Mouse (Mus musculus) embryonic fibroblast, embryonic 13.5 days (primary cell): ENCODE results near the gene Slc10a4. TPM values are rescaled to one million over a fixed set of nuclear protein-coding genes. Genes with fewer than 3 reads are reported as not detected.
"Not testable (repeated sequence)": the region's sequence is repeated elsewhere in the genome, so short reads cannot be mapped to it uniquely, and the experiment has no call there.

ENCODE experiments used
- H3K27ac ChIP-seq: 2 replicates; pipeline ENCODE4 v1.5.1; 2012; ENCODE audit warnings: low read length, control low read depth, inconsistent platforms; ENCODE audit not compliant: insufficient read depth
- H3K4me1 ChIP-seq: 2 replicates; pipeline ENCODE4 v1.6.1; 2011; ENCODE audit warnings: low read length; ENCODE audit not compliant: control insufficient read depth, insufficient read depth
- H3K4me3 ChIP-seq: 2 replicates; pipeline ENCODE4 v1.5.1; 2011; ENCODE audit warnings: mild to moderate bottlenecking, control low read depth, low read length; ENCODE audit not compliant: insufficient read depth
- CTCF ChIP-seq: IDR thresholded peaks from 2 replicates; pipeline ENCODE4 v1.5.1; 2011; ENCODE audit warnings: mild to moderate bottlenecking, control low read depth, low read length, moderate library complexity, borderline replicate concordance; ENCODE audit not compliant: insufficient read depth
- POLR2A ChIP-seq: IDR thresholded peaks from 2 replicates; pipeline ENCODE4 v1.6.1; 2011; ENCODE audit warnings: low read depth, mild to moderate bottlenecking, control low read depth, low read length, moderate library complexity
- polyA plus RNA-seq: library from polyadenylated mRNA; stranded (reverse); fragments of >200 nt; gene quantifications from 2 replicates; pipeline ENCODE4 v1.2.4, GENCODE M21; 2011; ENCODE audit warnings: low read depth; ENCODE audit not compliant: missing spikeins, insufficient read length

The Slc10a4 gene
- polyA plus RNA-seq, 1 experiment: not detected

- no peak for TF ChIP-seq CTCF
- no peak for TF ChIP-seq POLR2A
- H3K27ac ChIP-seq: no peak overlapping the region
- H3K4me3 ChIP-seq: no peak overlapping the region
- H3K4me1 ChIP-seq: no peaks in the 10 kb centered on the region
Measured at GRCm38 (mm10) chr5:72992474-72992873, 14.2 kb upstream of the Slc10a4 start.

GRCm38 (mm10) chr5:72994424-72994823 is 12.3 kb upstream of the Slc10a4 start:
- Histone ChIP-seq H3K4me3 (no peak overlapping the region), H3K4me1 (no peaks in the 10 kb centered on the region), H3K27ac (no peak overlapping the region)
- TF ChIP-seq POLR2A (no peak), CTCF (no peak)

GRCm38 (mm10) chr5:72994928-72995327 is 11.8 kb upstream of the Slc10a4 start:
- no peak for TF ChIP-seq POLR2A
- no peak for TF ChIP-seq CTCF
- Histone ChIP-seq H3K4me3 (no peak overlapping the region), H3K4me1 (no peaks in the 10 kb centered on the region), H3K27ac (no peak overlapping the region)

GRCm38 (mm10) chr5:72995379-72995778 is 11.3 kb upstream of the Slc10a4 start:
- no peak overlapping the region for H3K27ac ChIP-seq
- TF ChIP-seq CTCF (no peak), POLR2A (no peak)
- no peak overlapping the region for H3K4me3 ChIP-seq
- H3K4me1 ChIP-seq: no peaks in the 10 kb centered on the region

- H3K27ac ChIP-seq, H3K4me1 ChIP-seq, H3K4me3 ChIP-seq: not testable (repeated sequence)
Measured at GRCm38 (mm10) chr5:72998546-72998945, 8.1 kb upstream of the Slc10a4 start.

- H3K27ac ChIP-seq: no peak overlapping the region
- no peak for TF ChIP-seq POLR2A
- no peaks in the 10 kb centered on the region for H3K4me1 ChIP-seq
- no peak overlapping the region for H3K4me3 ChIP-seq
Measured at GRCm38 (mm10) chr5:73004046-73004445, 2.6 kb upstream of the Slc10a4 start.

- no peak for TF ChIP-seq POLR2A
- no peak for TF ChIP-seq CTCF
- Histone ChIP-seq H3K27ac (no peak overlapping the region), H3K4me3 (no peak overlapping the region), H3K4me1 (no peaks in the 10 kb centered on the region)
Measured at GRCm38 (mm10) chr5:73007582-73007959, 888 bp downstream of the Slc10a4 start.

- not testable (repeated sequence) for H3K4me3 ChIP-seq, H3K27ac ChIP-seq, H3K4me1 ChIP-seq
Measured at GRCm38 (mm10) chr5:73008230-73008629, 1.5 kb downstream of the Slc10a4 start.

- not testable (repeated sequence) for H3K27ac ChIP-seq, H3K4me1 ChIP-seq
Measured at GRCm38 (mm10) chr5:73011806-73012205, 5.1 kb downstream of the Slc10a4 start.

GRCm38 (mm10) chr5:73012884-73013610 is 6.4 kb downstream of the Slc10a4 start:
- not testable (repeated sequence) for H3K4me1 ChIP-seq, H3K4me3 ChIP-seq, H3K27ac ChIP-seq

More at GRCm38 (mm10) chr5:73011806-73012205, 5.1 kb downstream of the Slc10a4 start:
- H3K4me3 ChIP-seq: not testable (repeated sequence)

GRCm38 (mm10) chr5:73013611-73014287 is 7.1 kb downstream of the Slc10a4 start:
- not testable (repeated sequence) for H3K27ac ChIP-seq, H3K4me3 ChIP-seq, H3K4me1 ChIP-seq
